Mouse (Mus musculus) heart, embryonic 12.5 days (tissue): ENCODE measurements around the gene Zfp512b. TPM values are rescaled to one million over a fixed set of nuclear protein-coding genes. Genes with fewer than 3 reads are reported as not detected.

Experiments used
- ATAC-seq: fragments of 200-750 bp; cut with Nextera tagmentation; 2 replicates; pipeline ENCODE4 v1.8.0; 2017; ENCODE audit warnings: moderate TSS enrichment, moderate library complexity; ENCODE audit not compliant: insufficient number of reproducible peaks, low FRiP score
- H3K27ac ChIP-seq: fragments of 300-500 bp; sonication (generic); 2 replicates; pipeline ENCODE4 v1.5.1; 2016; ENCODE audit warnings: mild to moderate bottlenecking, moderate library complexity; ENCODE audit not compliant: poor library complexity, severe bottlenecking
- H3K27me3 ChIP-seq: fragments of 300-500 bp; sonication (generic); replicated peaks from 2 replicates; pipeline ENCODE4 v1.6.1; 2016; ENCODE audit warnings: mild to moderate bottlenecking, moderate library complexity
- H3K36me3 ChIP-seq: fragments of 300-500 bp; sonication (generic); 2 replicates; pipeline ENCODE4 v1.6.1; 2016; ENCODE audit warnings: mild to moderate bottlenecking, moderate library complexity
- H3K4me1 ChIP-seq: fragments of 300-500 bp; sonication (generic); replicated peaks from 2 replicates; pipeline ENCODE4 v1.6.1; 2016; ENCODE audit warnings: mild to moderate bottlenecking
- H3K4me2 ChIP-seq: fragments of 300-500 bp; sonication (generic); 2 replicates; pipeline ENCODE4 v1.6.1; 2016; ENCODE audit warnings: mild to moderate bottlenecking, moderate library complexity
- H3K4me3 ChIP-seq: fragments of 300-500 bp; sonication (generic); 2 replicates; pipeline ENCODE4 v1.5.1; 2016; ENCODE audit warnings: mild to moderate bottlenecking
- H3K9ac ChIP-seq: fragments of 300-500 bp; sonication (generic); 2 replicates; pipeline ENCODE4 v1.6.1; 2016; ENCODE audit warnings: mild to moderate bottlenecking, moderate library complexity
- H3K9me3 ChIP-seq: fragments of 300-500 bp; sonication (generic); replicated peaks from 2 replicates; pipeline ENCODE4 v1.6.1; 2016; ENCODE audit warnings: mild to moderate bottlenecking, moderate library complexity
- WGBS: fragments of 180-500 bp; shearing (Covaris S2); methylation state at CpG from one replicate; pipeline ENCODE4 v1.1.7; 2016; 5-methylcytosine and 5-hydroxymethylcytosine counted together
- polyA plus RNA-seq: library from polyadenylated mRNA; unstranded; fragments of >200 nt; fragmentation: Nextera tagmentation; extraction: Ambion mirVana; gene quantifications from 2 replicates; pipeline ENCODE4 v1.2.1, GENCODE M21; 2016

Gene Zfp512b
- polyA plus RNA-seq, 1 experiment from 2014 or later: 44.8 TPM

GRCm38 (mm10) chr2:181598454-181599351, 6.1 kb upstream of the Zfp512b start, which contains the start of gene Samd10:
TSS of gene Samd10 (minus strand) at chr2:181599212.
- Histone ChIP-seq H3K4me1 (peaks cover 14% of the 10 kb centered on the region), H3K27ac (no peak within 1 kb of the TSS), H3K9me3 (no peaks in the 10 kb centered on the region), H3K27me3 (no peaks in the 10 kb centered on the region), H3K9ac (peak within 1 kb of the TSS; percentile 76), H3K4me3 (peak within 1 kb of the TSS; percentile 66), H3K4me2 (peak within 1 kb of the TSS; percentile 92), H3K36me3 (0 out of 2 replicates have a peak, but pooled peaks cover 3% of the 10 kb centered on the region)
- peak; percentile 31; the same call in 1 of the 2 replicates for ATAC-seq
- 2% methylated on average over 71 of the region's 71 CpGs for WGBS

GRCm38 (mm10) chr2:181597378-181598061, 4.9 kb upstream of the Zfp512b start:
- no peak for ATAC-seq
- Histone ChIP-seq H3K27ac (no peak overlapping the region), H3K9me3 (no peaks in the 10 kb centered on the region), H3K27me3 (no peaks in the 10 kb centered on the region), H3K4me2 (no peak overlapping the region), H3K9ac (no peak overlapping the region), H3K4me3 (no peak overlapping the region), H3K4me1 (peaks cover 20% of the 10 kb centered on the region), H3K36me3 (0 out of 2 replicates have a peak, but pooled peaks cover 3% of the 10 kb centered on the region)
- WGBS: 63% methylated on average over 7 of the region's 7 CpGs

GRCm38 (mm10) chr2:181596221-181596960, 3.8 kb upstream of the Zfp512b start:
- Histone ChIP-seq H3K27me3 (no peaks in the 10 kb centered on the region), H3K4me2 (no peak overlapping the region), H3K9ac (no peak overlapping the region), H3K36me3 (0 out of 2 replicates have a peak, but pooled peaks cover 3% of the 10 kb centered on the region), H3K4me3 (no peak overlapping the region), H3K4me1 (peaks cover 18% of the 10 kb centered on the region), H3K9me3 (no peaks in the 10 kb centered on the region), H3K27ac (no peak overlapping the region)
- ATAC-seq: no peak
- WGBS: 41% methylated on average over 6 of the region's 6 CpGs

- WGBS: 76% methylated on average over 4 of the region's 4 CpGs
- H3K9me3 ChIP-seq: no peaks in the 10 kb centered on the region
- ATAC-seq: no peak
These were observed 2.5 kb upstream of the Zfp512b start for GRCm38 (mm10) chr2:181594946-181595696.

GRCm38 (mm10) chr2:181593937-181594336, 1.3 kb upstream of the Zfp512b start:
- no peak overlapping the region for H3K27ac ChIP-seq
- ATAC-seq: no peak
- H3K36me3 ChIP-seq: peaks cover 21% of the 10 kb centered on the region
- H3K27me3 ChIP-seq: no peaks in the 10 kb centered on the region
- peaks cover 16% of the 10 kb centered on the region for H3K4me1 ChIP-seq
- no peak overlapping the region for H3K4me2 ChIP-seq
- H3K9ac ChIP-seq: no peak overlapping the region
- no peaks in the 10 kb centered on the region for H3K9me3 ChIP-seq
- H3K4me3 ChIP-seq: no peak overlapping the region

More at GRCm38 (mm10) chr2:181594946-181595696, 2.5 kb upstream of the Zfp512b start:
- Histone ChIP-seq H3K4me2 (no peak overlapping the region), H3K36me3 (peaks cover 9% of the 10 kb centered on the region), H3K4me1 (peaks cover 16% of the 10 kb centered on the region), H3K27ac (no peak overlapping the region), H3K27me3 (no peaks in the 10 kb centered on the region), H3K9ac (no peak overlapping the region), H3K4me3 (no peak overlapping the region)

GRCm38 (mm10) chr2:181593042-181593421, 429 bp upstream of the Zfp512b start:
- Histone ChIP-seq H3K4me1 (peaks cover 16% of the 10 kb centered on the region), H3K36me3 (peaks cover 30% of the 10 kb centered on the region), H3K27ac (peak overlapping the region; percentile 73; the same call in 1 of the 2 replicates), H3K4me3 (peak overlapping the region; percentile 83), H3K27me3 (no peaks in the 10 kb centered on the region), H3K9ac (peak overlapping the region; percentile 93), H3K4me2 (peak overlapping the region; percentile 84), H3K9me3 (no peaks in the 10 kb centered on the region)
- WGBS: 2% methylated on average over 6 of the region's 6 CpGs
- peak; percentile 1; the same call in 1 of the 2 replicates for ATAC-seq

- H3K27ac ChIP-seq: peak within 1 kb of the TSS; percentile 73; the same call in 1 of the 2 replicates
- peak within 1 kb of the TSS; percentile 93 for H3K9ac ChIP-seq
- H3K36me3 ChIP-seq: peaks cover 42% of the 10 kb centered on the region
- peak; percentile 16; the same call in 1 of the 2 replicates for ATAC-seq
- peak within 1 kb of the TSS; percentile 83 for H3K4me3 ChIP-seq
- no peaks in the 10 kb centered on the region for H3K27me3 ChIP-seq
- peak within 1 kb of the TSS; percentile 84 for H3K4me2 ChIP-seq
- H3K4me1 ChIP-seq: peaks cover 16% of the 10 kb centered on the region
- WGBS: 18% methylated on average over 5 of the region's 5 CpGs
- H3K9me3 ChIP-seq: no peaks in the 10 kb centered on the region
These were observed 996 bp downstream of the Zfp512b start, which contains the start of gene Prpf6 for GRCm38 (mm10) chr2:181591528-181592085. TSS of gene Prpf6 (plus strand) at chr2:181591868.

GRCm38 (mm10) chr2:181590471-181590870, 2.1 kb downstream of the Zfp512b start:
- Histone ChIP-seq H3K36me3 (peaks cover 50% of the 10 kb centered on the region), H3K9me3 (no peaks in the 10 kb centered on the region), H3K4me1 (peaks cover 16% of the 10 kb centered on the region), H3K4me2 (no peak overlapping the region), H3K27ac (no peak overlapping the region), H3K4me3 (no peak overlapping the region), H3K27me3 (no peaks in the 10 kb centered on the region), H3K9ac (no peak overlapping the region)
- ATAC-seq: no peak
- WGBS: 80% methylated on average over 5 of the region's 5 CpGs

- Histone ChIP-seq H3K4me1 (peaks cover 16% of the 10 kb centered on the region), H3K27me3 (no peaks in the 10 kb centered on the region), H3K4me3 (no peak overlapping the region), H3K36me3 (peaks cover 57% of the 10 kb centered on the region), H3K4me2 (no peak overlapping the region), H3K27ac (no peak overlapping the region), H3K9ac (no peak overlapping the region), H3K9me3 (no peaks in the 10 kb centered on the region)
- ATAC-seq: no peak
- 95% methylated on average over 9 of the region's 9 CpGs for WGBS
These were observed 2.9 kb downstream of the Zfp512b start for GRCm38 (mm10) chr2:181589732-181590105.
